Mouse (Mus musculus): ENCODE data around the gene Zfp36. TPM values are rescaled to one million over a fixed set of nuclear protein-coding genes. Genes with fewer than 3 reads are reported as not detected.
A peak's percentile ranks its signal among the peaks of the same experiment; 100 is the strongest.

Gene Zfp36
- polyA plus RNA-seq, 1 experiment from 2014 or later: 5.1 TPM

DNA sequence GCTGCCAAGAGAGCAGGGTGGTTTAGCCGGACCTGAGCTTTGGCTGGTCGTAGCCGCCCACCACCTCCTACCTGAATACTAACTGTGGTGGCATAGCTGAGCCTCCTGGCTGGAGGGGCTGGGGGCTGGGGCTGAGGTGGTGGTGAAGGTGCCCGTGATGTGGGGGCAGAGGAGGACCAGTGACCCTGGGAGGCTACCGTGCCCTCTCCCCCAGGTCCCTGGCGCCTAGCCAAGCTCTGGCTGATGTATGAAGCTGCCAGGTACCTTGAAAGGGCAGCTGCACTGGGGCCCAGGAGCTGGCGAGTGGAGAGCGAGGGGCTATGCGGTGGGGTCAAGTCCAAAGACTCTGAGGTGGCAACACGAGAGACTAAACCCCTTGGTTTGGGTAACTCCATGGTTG lies 20.2 kb downstream of the Zfp36 start:
- peaks cover 64% of the 10 kb centered on the region for H3K36me3 ChIP-seq (replicated peaks)
- 93% methylated on average over 10 of the region's 10 CpGs for WGBS
- no peak for ATAC-seq (ENCODE audit: low FRiP score)

DNA sequence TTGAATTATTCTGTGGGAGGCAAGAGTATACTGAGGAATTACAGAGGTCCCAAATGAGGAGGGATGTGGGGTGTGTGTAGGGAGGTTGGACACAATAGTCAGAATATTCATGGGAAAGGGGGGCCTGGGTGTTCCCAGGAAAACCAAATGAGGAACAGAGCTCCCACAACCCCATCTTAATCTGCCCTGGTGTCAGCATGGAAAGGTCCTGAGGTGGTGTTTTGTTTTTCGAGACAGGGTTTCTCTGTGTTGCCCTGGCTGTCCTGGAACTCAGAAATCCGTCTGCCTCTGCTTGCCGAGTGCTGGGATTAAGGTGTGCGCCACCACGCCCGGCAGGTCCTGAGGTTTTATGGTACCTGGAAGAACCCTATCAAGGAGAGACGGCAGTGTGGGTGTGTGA lies 21.6 kb downstream of the Zfp36 start:
- no peaks in the 10 kb centered on the region for H3K27me3 ChIP-seq
- peak overlapping the region; percentile 25; the same call in 1 of the 2 replicates for H3K9ac ChIP-seq
- peak overlapping the region; percentile 2; the same call in 1 of the 2 replicates for H3K4me2 ChIP-seq
- peak overlapping the region; percentile 68; the same call in 1 of the 2 replicates for H3K27ac ChIP-seq
- 0 out of 2 replicates have a peak, but pooled peaks have one; percentile 21 for ATAC-seq (ENCODE audit: low FRiP score)
- WGBS: 45% methylated on average over 7 of the region's 7 CpGs
- peaks cover 65% of the 10 kb centered on the region for H3K36me3 ChIP-seq (replicated peaks)
- no peaks in the 10 kb centered on the region for H3K9me3 ChIP-seq
- H3K4me3 ChIP-seq (replicated peaks): no peak overlapping the region
- peaks cover 22% of the 10 kb centered on the region for H3K4me1 ChIP-seq

More for the DNA sequence above, 20.2 kb downstream of the Zfp36 start:
- no peaks in the 10 kb centered on the region for H3K9me3 ChIP-seq
- H3K27me3 ChIP-seq: no peaks in the 10 kb centered on the region
- H3K4me3 ChIP-seq (replicated peaks): no peak overlapping the region
- H3K4me2 ChIP-seq: no peak overlapping the region
- no peak overlapping the region for H3K27ac ChIP-seq
- H3K4me1 ChIP-seq: peaks cover 22% of the 10 kb centered on the region
- H3K9ac ChIP-seq: 0 out of 2 replicates have a peak overlapping the region, but pooled peaks have one; percentile 9

DNA sequence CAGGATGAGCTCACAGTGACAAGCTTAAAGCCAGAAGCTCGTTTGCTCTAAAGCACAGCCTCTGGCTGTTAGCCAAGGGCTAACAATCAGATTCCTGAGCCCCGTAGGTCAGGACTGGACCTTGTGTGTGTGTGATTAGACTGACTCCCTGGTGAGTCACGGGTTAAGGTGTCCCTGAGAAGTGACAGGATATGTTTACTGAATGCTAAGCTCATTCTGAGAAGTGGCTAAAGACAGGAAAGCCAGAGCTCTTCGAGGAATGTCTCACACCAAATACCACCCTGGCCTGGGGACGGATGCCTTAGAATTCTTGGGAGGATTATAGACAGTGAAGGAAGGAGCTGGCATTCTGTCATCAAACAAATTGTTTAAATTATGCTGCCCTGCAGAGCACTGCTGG lies 22.1 kb downstream of the Zfp36 start:
- Histone ChIP-seq H3K36me3 (replicated peaks) (peaks cover 66% of the 10 kb centered on the region), H3K4me3 (replicated peaks) (no peak overlapping the region), H3K27me3 (no peaks in the 10 kb centered on the region), H3K27ac (peak overlapping the region; percentile 68), H3K9ac (peak overlapping the region; percentile 25; the same call in 1 of the 2 replicates), H3K4me2 (peak overlapping the region; percentile 2; the same call in 1 of the 2 replicates), H3K9me3 (no peaks in the 10 kb centered on the region), H3K4me1 (peaks cover 22% of the 10 kb centered on the region)
- peak; percentile 34; the same call in 1 of the 2 replicates for ATAC-seq (ENCODE audit: low FRiP score)
- 0% methylated on average over 5 of the region's 5 CpGs for whole genome bisulfite sequencing

- Histone ChIP-seq H3K9ac (no peak overlapping the region), H3K4me3 (replicated peaks) (no peak overlapping the region), H3K9me3 (no peaks in the 10 kb centered on the region), H3K36me3 (replicated peaks) (peaks cover 63% of the 10 kb centered on the region), H3K4me1 (peaks cover 24% of the 10 kb centered on the region), H3K27ac (peak overlapping the region; percentile 68), H3K4me2 (no peak overlapping the region), H3K27me3 (no peaks in the 10 kb centered on the region)
- ATAC-seq (ENCODE audit: low FRiP score): peak; percentile 28; the same call in 1 of the 2 replicates
- 3% methylated on average over 5 of the region's 5 CpGs for WGBS
These were observed 23.1 kb downstream of the Zfp36 start for GRCm38 (mm10) chr7:28356981-28357380.

- H3K9ac ChIP-seq: no peak overlapping the region
- peaks cover 33% of the 10 kb centered on the region for H3K4me1 ChIP-seq
- ATAC-seq (ENCODE audit: low FRiP score): no peak
- no peaks in the 10 kb centered on the region for H3K27me3 ChIP-seq
- H3K4me3 ChIP-seq (replicated peaks): no peak overlapping the region
- H3K4me2 ChIP-seq: no peak overlapping the region
- H3K27ac ChIP-seq: no peak overlapping the region
- no peaks in the 10 kb centered on the region for H3K9me3 ChIP-seq
- WGBS: 90% methylated on average over 3 of the region's 3 CpGs
- peaks cover 50% of the 10 kb centered on the region for H3K36me3 ChIP-seq (replicated peaks)
These were observed 24.8 kb downstream of the Zfp36 start for GRCm38 (mm10) chr7:28355221-28355620.

DNA sequence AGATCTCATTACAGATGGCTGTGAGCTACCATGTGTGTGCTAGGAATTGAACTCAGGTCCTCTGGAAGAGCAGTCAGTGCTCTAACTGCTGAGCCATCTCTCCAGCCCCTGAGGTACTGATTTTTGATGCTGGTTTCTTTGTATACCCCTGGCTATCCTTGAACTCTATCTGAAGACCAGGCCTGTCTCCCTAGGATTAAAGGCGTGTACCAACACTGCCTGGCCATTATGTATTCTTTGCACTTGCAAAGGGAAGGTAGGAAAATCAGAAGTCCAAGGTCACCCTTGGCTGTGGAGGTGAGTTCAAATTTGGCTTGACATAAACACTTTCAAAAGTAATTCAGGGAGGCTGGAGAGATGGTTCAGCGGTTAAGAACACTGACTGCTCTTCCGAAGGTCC lies 25.5 kb downstream of the Zfp36 start:
- WGBS: 93% methylated on average over 3 of the region's 3 CpGs
- H3K27me3 ChIP-seq: no peaks in the 10 kb centered on the region
- no peaks in the 10 kb centered on the region for H3K9me3 ChIP-seq
- H3K4me1 ChIP-seq: peaks cover 40% of the 10 kb centered on the region
- peaks cover 43% of the 10 kb centered on the region for H3K36me3 ChIP-seq (replicated peaks)
- H3K27ac ChIP-seq: no peak overlapping the region
- no peak overlapping the region for H3K4me2 ChIP-seq
- no peak overlapping the region for H3K9ac ChIP-seq
- no peak overlapping the region for H3K4me3 ChIP-seq (replicated peaks)
- no peak for ATAC-seq (ENCODE audit: low FRiP score)

DNA sequence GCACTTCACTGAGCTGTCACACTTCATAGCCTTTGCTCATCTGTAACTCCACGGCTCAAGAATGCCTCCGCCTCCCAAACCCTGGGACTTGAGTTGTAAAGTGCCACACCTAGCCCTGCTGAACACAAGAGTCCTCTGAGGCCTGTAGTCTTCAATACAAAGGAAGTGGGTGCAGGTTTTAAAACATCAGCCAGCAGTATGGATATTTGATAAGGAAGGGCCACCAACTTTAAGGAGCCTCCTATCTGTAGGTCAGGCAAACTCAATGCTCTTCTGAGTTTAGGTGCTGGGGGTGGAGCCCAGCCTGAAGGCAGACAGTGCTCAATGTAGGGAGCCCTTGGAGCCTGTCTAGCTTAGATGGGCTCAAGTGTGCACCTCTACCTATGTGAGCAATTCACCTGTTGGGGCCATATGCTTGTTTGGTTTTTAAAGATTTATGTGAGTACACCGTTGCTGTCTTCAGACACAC lies 25.9 kb downstream of the Zfp36 start:
- no peak for ATAC-seq (ENCODE audit: low FRiP score)
- no peaks in the 10 kb centered on the region for H3K9me3 ChIP-seq
- 93% methylated on average over 3 of the region's 3 CpGs for WGBS

DNA sequence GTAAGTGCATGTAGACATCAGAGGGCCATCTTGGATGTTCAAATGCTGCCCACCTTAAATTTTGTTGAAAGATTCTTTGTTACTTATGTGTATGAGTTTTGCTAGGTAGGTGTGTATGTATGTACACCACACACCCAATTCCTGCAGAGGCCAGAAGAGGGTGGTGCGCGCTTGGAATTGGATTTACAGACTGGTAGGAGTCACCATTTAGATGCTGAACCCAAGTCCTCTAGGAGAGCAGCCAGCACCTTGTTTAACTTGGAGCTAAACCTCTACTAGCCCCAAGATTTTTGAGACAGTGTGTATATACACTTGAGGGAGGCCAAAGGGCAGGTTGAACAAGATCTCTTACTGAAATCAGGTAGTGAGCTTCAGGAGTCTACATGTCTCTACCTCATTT lies 26.8 kb downstream of the Zfp36 start:
- H3K27ac ChIP-seq: no peak overlapping the region
- no peak overlapping the region for H3K9ac ChIP-seq
- H3K4me2 ChIP-seq: no peak overlapping the region
- no peaks in the 10 kb centered on the region for H3K27me3 ChIP-seq
- no peak overlapping the region for H3K4me3 ChIP-seq (replicated peaks)
- H3K4me1 ChIP-seq: peaks cover 35% of the 10 kb centered on the region
- H3K9me3 ChIP-seq: no peaks in the 10 kb centered on the region
- H3K36me3 ChIP-seq (replicated peaks): peaks cover 34% of the 10 kb centered on the region
- 95% methylated on average over 2 of the region's 2 CpGs for WGBS
- no peak for ATAC-seq (ENCODE audit: low FRiP score)

More for the DNA sequence above, 25.9 kb downstream of the Zfp36 start:
- Histone ChIP-seq H3K4me2 (no peak overlapping the region), H3K36me3 (replicated peaks) (peaks cover 39% of the 10 kb centered on the region), H3K9ac (no peak overlapping the region), H3K4me1 (peaks cover 42% of the 10 kb centered on the region), H3K4me3 (replicated peaks) (no peak overlapping the region), H3K27ac (no peak overlapping the region), H3K27me3 (no peaks in the 10 kb centered on the region)

GRCm38 (mm10) chr7:28351676-28352191 lies 28.3 kb downstream of the Zfp36 start:
- H3K4me1 ChIP-seq: peaks cover 20% of the 10 kb centered on the region
- H3K27ac ChIP-seq: no peak overlapping the region
- H3K9ac ChIP-seq: peak overlapping the region; percentile 96
- H3K36me3 ChIP-seq (replicated peaks): peaks cover 34% of the 10 kb centered on the region
- H3K4me2 ChIP-seq: peak overlapping the region; percentile 86
- H3K9me3 ChIP-seq: no peaks in the 10 kb centered on the region
- no peak for ATAC-seq (ENCODE audit: low FRiP score)
- H3K27me3 ChIP-seq: no peaks in the 10 kb centered on the region
- H3K4me3 ChIP-seq (replicated peaks): peak overlapping the region; percentile 92
- WGBS: 49% methylated on average over 4 of the region's 4 CpGs

DNA sequence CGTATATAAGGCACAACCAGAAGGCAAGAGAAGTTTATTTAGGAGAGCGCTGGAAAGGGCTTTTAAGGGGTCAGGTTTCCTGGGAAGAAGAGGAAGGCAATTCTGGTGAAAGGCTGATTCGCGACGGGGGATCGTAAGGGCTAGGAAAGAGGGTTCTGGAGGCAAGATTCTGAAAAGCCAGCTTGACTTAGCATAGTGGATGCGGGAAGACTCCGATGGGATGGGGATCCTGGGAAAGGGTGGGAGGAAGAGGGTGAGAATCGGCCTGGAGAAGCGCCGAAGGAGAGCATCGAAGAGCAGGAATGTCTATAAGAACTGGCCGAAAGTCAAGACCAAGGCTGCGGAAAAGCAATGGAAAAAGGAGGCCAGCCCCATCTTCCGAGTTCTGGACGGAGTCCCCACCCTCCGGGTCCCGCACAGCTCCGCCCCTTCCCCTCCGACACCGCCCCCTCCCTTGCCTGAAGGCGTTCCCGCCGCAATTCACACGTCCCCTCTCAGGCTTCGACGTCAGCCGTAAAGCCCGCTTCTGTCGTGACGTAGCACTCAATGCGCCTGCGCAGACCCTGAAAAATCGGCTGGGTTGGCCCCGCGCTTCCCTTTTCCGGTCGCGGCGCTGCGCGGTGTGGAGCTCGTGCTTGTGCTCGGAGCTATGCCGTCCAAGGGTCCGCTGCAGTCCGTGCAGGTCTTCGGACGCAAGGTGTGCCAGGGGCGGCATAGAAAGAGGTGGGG lies 29.7 kb downstream of the Zfp36 start, which contains the start of gene Rps16:
Gene Rps16, plus strand, starts transcription at position 498 of the 729 bp plus-strand sequence.
- Histone ChIP-seq H3K4me1 (peaks cover 20% of the 10 kb centered on the region), H3K27ac (peak within 1 kb of the TSS; percentile 83), H3K4me3 (replicated peaks) (peak within 1 kb of the TSS; percentile 92), H3K9ac (peak within 1 kb of the TSS; percentile 96), H3K4me2 (peak within 1 kb of the TSS; percentile 86), H3K36me3 (replicated peaks) (peaks cover 33% of the 10 kb centered on the region), H3K27me3 (no peaks in the 10 kb centered on the region), H3K9me3 (no peaks in the 10 kb centered on the region)
- ATAC-seq (ENCODE audit: low FRiP score): peak; percentile 91
- WGBS: under 1% methylated on average over 50 of the region's 50 CpGs

DNA sequence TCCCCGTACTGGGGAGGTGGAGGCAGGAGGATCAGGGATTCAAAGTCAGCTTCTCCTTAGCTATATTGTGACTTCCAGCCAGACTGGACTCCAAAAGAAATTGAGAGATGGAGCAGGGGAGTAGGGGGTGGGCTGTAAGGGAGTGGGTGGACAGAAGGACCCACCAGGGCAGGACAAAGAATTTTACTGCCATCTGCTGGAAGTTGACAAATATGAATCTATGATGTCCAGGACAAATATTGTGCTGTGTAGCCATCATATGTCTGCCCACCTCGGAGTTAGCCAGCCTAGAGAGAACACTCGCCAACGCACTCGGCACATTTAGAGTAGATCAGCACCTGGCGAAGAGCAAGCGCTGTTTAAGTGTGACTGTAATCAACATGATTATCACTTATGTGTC lies 31.5 kb downstream of the Zfp36 start:
- 90% methylated on average over 7 of the region's 7 CpGs for WGBS
- Histone ChIP-seq H3K9me3 (no peaks in the 10 kb centered on the region), H3K36me3 (replicated peaks) (peaks cover 16% of the 10 kb centered on the region), H3K27me3 (no peaks in the 10 kb centered on the region), H3K4me1 (peaks cover 23% of the 10 kb centered on the region), H3K27ac (no peak overlapping the region), H3K4me2 (no peak overlapping the region), H3K9ac (no peak overlapping the region), H3K4me3 (replicated peaks) (no peak overlapping the region; the same call in 1 of the 2 replicates)
- ATAC-seq (ENCODE audit: low FRiP score): no peak

- H3K4me3 ChIP-seq (replicated peaks): no peak overlapping the region
- no peak overlapping the region for H3K4me2 ChIP-seq
- no peak overlapping the region for H3K27ac ChIP-seq
- H3K27me3 ChIP-seq: no peaks in the 10 kb centered on the region
- H3K36me3 ChIP-seq (replicated peaks): peaks cover 8% of the 10 kb centered on the region
- peaks cover 23% of the 10 kb centered on the region for H3K4me1 ChIP-seq
- no peak for ATAC-seq (ENCODE audit: low FRiP score)
- peak overlapping the region; percentile 29; the same call in 1 of the 2 replicates for H3K9ac ChIP-seq
- WGBS: 85% methylated on average over 3 of the region's 3 CpGs
- H3K9me3 ChIP-seq: no peaks in the 10 kb centered on the region
These were observed 32.3 kb downstream of the Zfp36 start for GRCm38 (mm10) chr7:28347746-28348145.
